Mouse (Mus musculus) lung, postnatal 0 days (tissue): ENCODE measurements around the gene Ablim1.

Experiments used
- CTCF ChIP-seq: IDR thresholded peaks from 2 replicates; pipeline ENCODE4 v1.5.1; 2016; ENCODE audit warnings: antibody characterized with exemption, mild to moderate bottlenecking
- EP300 ChIP-seq: IDR thresholded peaks from 2 replicates; pipeline ENCODE4 v1.6.1; 2016; ENCODE audit warnings: antibody characterized with exemption, mild to moderate bottlenecking, control low read depth

- TF ChIP-seq CTCF (no peak), EP300 (no peak)
Observed at GRCm38 (mm10) chr19:57358836-57359598, 44.3 kb upstream of the Ablim1 start.
